Mouse (Mus musculus): ENCODE results near the gene Ifi211.
"Not testable (repeated sequence)": the region's sequence is repeated elsewhere in the genome, so short reads cannot be mapped to it uniquely, and the experiment has no call there.

Gene Ifi211

DNA sequence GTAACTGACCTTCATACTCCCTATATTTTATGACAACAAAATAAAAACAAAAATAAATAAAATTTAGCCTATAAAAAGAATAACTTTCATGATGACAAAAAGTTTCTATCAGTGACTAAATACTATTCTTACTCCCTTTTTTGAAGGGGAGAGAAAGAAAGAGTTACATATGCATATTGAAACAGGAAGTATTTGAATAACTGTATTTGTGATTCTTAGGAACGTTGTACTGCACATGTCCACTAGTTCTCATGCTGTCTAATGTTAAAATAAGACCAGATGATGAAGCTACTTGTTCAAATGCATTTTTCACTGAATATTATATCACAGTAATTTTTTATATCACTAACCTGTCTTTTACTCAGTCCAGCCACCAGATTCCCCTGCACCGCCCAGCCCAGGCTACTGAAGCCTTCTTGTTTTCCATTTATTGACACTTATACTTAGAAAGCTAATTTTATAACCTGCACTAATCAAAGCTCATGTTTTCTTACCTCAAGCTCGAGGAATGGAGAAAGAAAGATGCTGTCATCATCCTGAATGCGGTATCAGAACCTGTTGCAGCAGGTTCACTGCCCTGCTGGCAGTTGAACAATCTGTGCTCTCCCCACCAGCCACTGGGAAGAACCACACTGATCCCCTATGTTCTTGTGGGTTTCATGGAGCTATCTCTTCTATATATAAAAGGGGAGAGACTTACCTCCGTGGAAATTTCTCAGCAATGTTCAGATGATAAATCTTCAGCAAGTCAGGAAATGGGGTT lies 33.4 kb downstream of the Ifi211 start:
- not testable (repeated sequence) for DNase-seq (ENCODE audit: low read depth, low spot score)

DNA sequence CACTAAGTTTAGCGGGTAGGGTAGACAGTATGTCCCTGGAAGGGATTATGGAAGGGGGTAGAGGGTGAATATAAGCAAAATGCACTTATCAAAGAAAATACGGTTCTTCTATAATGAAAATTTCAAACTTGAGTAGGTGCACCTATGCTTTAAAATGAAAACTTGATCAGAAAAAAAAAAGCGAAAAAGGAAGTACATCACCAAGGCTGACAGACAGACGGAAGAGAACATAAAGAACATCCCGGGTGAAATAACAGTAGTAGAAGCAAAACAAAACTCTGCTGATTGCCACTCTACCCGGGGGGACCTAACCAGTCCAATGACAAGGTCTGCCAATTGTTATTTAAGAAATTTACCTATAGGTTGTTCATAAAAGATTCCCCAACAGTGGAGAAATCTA lies 34.6 kb downstream of the Ifi211 start:
- not testable (repeated sequence) for DNase-seq (ENCODE audit: low read depth, low spot score)

DNA sequence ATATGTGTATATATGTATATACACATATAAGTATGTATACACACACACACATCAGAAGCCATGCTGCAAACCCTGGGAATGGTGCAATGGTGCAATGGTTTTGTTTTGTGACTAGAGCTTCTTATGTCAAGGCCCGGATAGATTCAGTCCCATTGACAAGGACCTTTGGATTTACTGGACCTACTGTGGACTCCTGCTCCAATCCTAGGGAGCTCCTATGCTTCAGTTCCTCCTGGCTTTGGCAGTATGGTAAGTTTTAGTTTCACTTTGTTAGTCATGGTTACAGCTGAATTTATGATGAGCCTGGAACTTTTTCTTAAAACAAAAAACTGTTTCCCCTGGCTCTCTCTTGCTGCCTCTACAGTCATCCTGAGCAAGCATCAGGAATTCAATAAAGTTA lies 35.7 kb downstream of the Ifi211 start:
- DNase-seq (ENCODE audit: low read depth, low spot score): not testable (repeated sequence)

DNA sequence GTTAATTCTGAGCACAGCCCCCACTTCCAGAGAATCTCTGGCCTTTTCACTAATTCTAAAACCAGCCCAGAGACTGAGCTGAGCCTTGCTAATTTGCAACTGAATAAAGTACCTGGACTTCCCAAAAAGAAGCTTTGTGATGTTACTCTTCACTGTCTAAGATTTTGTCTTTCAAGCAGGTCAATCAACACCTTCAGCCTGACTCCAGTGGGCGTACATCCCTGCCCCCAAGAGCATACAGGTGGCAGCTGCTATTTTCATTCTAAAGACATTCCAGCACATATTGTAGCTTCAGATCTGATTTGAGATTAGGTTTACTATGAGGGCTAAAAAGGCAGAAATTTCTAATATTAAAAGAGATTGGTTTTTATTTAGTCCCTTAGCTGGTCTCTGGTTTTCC lies 44.3 kb downstream of the Ifi211 start:
- DNase-seq (ENCODE audit: low read depth, low spot score): not testable (repeated sequence)

DNA sequence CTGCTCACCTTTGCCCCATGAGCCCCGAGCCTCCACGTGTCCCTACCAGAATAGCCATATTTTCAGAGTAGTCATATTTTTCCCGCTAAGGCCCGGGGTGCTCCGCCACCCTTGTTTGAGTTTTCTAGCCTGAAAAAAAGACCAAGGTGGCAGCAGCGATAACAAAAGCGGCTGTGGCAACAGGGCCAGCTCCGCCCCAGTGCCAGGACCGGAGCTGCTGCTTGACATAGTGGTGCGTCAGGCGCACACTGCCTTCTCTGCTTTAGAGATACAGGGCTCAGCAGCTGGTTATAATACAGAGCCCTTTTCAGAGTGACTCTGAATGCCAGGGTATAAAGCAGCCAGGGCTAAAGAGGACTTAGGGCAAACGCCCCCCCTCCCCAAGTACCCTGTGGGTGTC lies 46.3 kb downstream of the Ifi211 start:
- no peak for DNase-seq (ENCODE audit: low read depth, low spot score)

DNA sequence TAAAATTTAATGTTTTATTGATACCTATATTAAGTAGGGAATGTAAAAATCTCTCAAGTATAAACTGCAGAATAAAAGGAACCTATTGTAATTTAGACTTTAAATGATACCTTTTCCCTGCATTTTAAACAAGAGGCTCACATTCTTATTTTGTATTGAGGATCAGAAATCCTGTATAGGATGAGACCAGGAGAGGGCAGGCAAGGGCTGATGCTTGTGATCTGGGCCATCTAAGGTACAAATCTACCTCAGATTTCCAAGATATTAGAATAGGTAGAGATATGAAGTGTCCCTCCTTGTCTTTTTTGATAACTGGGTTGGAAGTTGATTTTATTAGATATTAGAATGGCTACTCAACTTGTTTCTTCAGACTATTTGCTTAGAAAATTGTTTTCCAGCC lies 59.1 kb downstream of the Ifi211 start:
- not testable (repeated sequence) for DNase-seq (ENCODE audit: low read depth, low spot score)

DNA sequence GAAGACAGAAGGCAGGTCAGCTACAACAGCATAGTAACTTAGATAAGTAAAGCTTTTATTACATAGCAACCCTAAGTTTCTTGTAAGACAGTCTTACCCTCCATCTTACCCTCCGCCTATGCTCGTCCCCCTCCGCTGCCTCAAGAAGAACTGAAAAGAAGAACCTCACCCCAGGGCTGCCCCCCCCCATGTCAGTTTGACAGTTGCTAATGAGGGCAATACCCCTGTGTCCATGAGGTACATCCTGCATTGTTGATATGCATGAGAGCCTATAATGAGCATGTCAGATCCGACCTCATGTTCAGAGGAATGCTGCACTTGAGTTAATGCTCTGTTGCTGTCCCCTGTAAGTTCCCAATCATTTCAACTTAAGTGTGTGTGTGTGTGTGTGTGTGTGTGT lies 60.0 kb downstream of the Ifi211 start:
- not testable (repeated sequence) for DNase-seq (ENCODE audit: low read depth, low spot score)

Measured in brain, embryonic 18.5 days (tissue).